ENCODE assay signal across 8 mouse cellular contexts in genomic region chr10:75517073-75517757, GRCm38 (mm10). TPM values are rescaled to one million over a fixed set of nuclear protein-coding genes. Genes with fewer than 3 reads are reported as not detected.
DNase-seq lines count a peak whose midpoint lies in the region; ATAC-seq lines count a peak whose summit lies in the region.

Snrpd3 (plus strand) TSS chr10:75517551.

- DNase-seq in adipocyte (ENCODE audit: low spot score), result peak; percentile 98
- DNase-seq in embryo, embryonic 10 days (ENCODE audit: low spot score), result peak; percentile 97
- peak; percentile 95 for DNase-seq in gastrocnemius, postnatal 14 days
- peak; percentile 91 to 96 for DNase-seq in left cerebral cortex, postnatal 10 days (ENCODE audit: extremely low spot score in 1 of 2, low spot score in 2 of 2)
- peak; percentile 89 for DNase-seq in right cerebral cortex, postnatal 25 days
- DNase-seq in urinary bladder, postnatal 4 days (ENCODE audit: low spot score in 2 of 2), result peak; percentile 93

- ATAC-seq in inflammation-experienced regulatory T-cells, adult 6 months, result peak; percentile 90
- peak; percentile 80 for ATAC-seq in megakaryocyte-erythroid progenitor cell, adult 5-6 weeks (replicated peaks; ENCODE audit: low FRiP score, low TSS enrichment, poor library complexity, severe bottlenecking)

- intact Hi-C loops in gastrocnemius, postnatal 14 days (cut with DNase I; ENCODE audit: low total_unique reads), result no loop called here
- intact Hi-C loops in left cerebral cortex, postnatal 10 days (cut with DNase I), result no loop called here

RNA-seq across cellular contexts. Expression of gene Snrpd3, which starts in this region (rescaled TPM):
- 100 to 1,000 TPM; 103 to 108 TPM for total RNA-seq in gastrocnemius, postnatal 14 days (2021)
- polyA plus RNA-seq in inflammation-experienced regulatory T-cells, adult 6 months (2017; shearing (Covaris generic)), result 100 to 1,000 TPM; 134 to 236 (median 208) TPM
- 100 to 1,000 TPM in 1 of 2 experiments, 10 to 100 TPM in 1; 96.2 to 103 TPM for total RNA-seq in left cerebral cortex, postnatal 10 days (2021)
- total RNA-seq in megakaryocyte-erythroid progenitor cell, adult 5-6 weeks (2014; fragmentation: Nextera tagmentation), result 113 and 163 TPM in 2 replicates
- total RNA-seq in megakaryocyte-erythroid progenitor cell, adult 5-6 weeks (2017), result 74.2 and 142 TPM in 2 replicates

Comparison
In these comparisons a context has a peak if more than half of its experiments do, and no peak if none do; other contexts are left out.
1. Peak in every context shown above with its lines: DNase-seq and ATAC-seq.